Mouse (Mus musculus): Measurements from ENCODE around the gene Wfdc18. TPM values are rescaled to one million over a fixed set of nuclear protein-coding genes. Genes with fewer than 3 reads are reported as not detected.

Gene Wfdc18
- polyA plus RNA-seq, 1 experiment: not detected

- TF ChIP-seq GATA1 (IDR thresholded peaks at IDR 0.05; ENCODE audit: low read length): no peak
Measured at GRCm38 (mm10) chr11:83735881-83736280, 27.1 kb downstream of the Wfdc18 start.

- no peak for TF ChIP-seq GATA1 (IDR thresholded peaks at IDR 0.05; ENCODE audit: low read length)
Measured at GRCm38 (mm10) chr11:83737109-83737558, 28.3 kb downstream of the Wfdc18 start.

DNA sequence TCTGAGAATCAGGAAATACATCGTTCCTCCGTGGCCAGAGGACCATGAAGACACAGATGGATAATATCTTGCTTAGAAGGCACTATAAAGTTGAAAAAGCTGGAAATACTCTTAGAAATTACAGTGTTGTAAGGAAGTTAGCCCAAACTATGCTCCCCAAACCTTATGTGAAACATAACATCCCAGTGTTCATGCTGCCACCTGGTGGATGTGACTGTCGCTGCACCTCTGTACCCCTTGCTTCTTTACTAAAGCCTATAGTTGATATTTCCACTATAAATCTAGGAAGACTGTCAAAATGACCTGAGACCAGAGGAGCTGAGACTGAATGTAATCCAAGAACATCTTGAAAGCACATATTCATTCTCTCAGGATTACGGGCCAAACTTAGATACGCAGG, 30.4 kb downstream of the Wfdc18 start:
- no peak for TF ChIP-seq GATA1 (IDR thresholded peaks at IDR 0.05; ENCODE audit: low read length)

DNA sequence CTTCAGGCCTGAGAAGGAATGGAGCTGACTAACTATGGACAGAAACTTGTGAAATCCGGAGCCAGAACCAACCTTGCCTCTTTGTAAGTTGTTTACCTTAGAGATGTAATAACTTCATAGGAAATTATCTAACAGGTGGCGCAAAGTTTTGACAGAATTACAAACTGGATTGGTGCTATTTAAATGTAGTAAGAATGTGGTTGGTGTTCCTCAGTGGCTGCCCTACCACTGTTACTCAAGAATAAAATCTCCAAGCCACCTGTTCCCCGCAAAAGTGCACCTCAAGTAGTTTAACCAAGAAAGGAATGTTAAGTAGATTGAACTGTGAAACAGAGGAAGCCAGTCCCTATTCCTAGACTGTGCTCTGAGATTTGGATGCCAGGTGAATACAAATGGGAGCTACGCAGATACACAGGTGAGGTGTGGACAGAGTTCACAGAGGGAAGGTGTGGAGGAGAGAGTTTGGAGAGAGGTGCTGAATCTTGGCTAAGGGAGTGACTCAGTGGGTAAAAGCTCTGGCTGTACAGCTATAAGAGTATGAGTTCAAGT, 31.7 kb downstream of the Wfdc18 start:
- no peak for TF ChIP-seq GATA1 (IDR thresholded peaks at IDR 0.05; ENCODE audit: low read length)

DNA sequence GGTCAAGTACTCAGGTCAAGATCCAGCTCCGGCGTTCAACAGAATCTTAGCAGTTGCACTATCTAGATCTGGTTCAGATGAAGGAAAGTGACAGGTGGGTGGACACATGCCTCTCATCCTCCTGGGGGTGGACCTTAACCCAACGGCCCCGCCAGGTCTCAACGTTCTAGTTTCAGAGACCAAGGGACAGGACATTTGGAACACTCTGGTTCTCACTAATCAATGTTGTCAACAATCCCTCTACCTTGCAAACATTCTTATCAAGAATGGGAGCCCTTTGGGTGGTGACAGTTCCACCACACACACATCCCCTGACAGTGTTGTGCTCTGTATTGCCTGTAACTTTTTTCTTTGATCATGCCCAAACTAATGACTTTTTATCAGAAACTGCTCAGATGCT, 33.0 kb downstream of the Wfdc18 start:
- no peak for TF ChIP-seq GATA1 (IDR thresholded peaks at IDR 0.05; ENCODE audit: low read length)

DNA sequence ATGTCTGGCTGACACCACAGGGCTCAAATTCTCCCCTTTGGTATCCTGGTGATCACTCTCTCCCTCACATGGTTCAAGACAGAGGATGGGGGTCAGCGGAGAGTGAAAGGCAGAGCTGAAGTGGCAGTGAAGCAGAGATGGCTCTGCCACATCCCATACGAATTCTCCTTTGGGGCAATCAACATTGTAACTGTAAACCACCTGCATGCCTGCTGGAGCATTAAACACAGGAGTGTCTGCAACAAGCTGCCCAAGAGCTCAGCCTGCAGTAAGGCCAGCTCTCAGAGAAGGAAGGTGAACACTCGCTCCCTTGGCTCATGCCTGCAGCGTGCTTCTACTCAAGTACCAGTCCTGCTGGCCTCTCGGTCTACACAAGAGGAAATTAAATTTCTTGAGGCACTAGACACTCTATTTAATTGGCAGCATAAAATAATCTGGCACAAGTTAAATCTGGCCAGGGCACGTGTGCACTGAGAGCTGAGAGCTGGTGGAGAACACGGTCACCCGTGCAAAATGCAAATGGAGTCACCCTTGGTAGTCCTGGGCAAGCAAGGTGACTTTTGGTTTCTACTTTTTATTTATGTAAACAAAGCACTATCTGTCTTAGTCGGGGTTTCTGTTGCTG, 34.0 kb downstream of the Wfdc18 start:
- TF ChIP-seq GATA1 (IDR thresholded peaks at IDR 0.05; ENCODE audit: low read length): no peak

- no peak for TF ChIP-seq GATA1 (IDR thresholded peaks at IDR 0.05; ENCODE audit: low read length)
Measured at GRCm38 (mm10) chr11:83743525-83743924, 34.7 kb downstream of the Wfdc18 start.

GRCm38 (mm10) chr11:83746152-83746551, 37.3 kb downstream of the Wfdc18 start:
- no peak for TF ChIP-seq GATA1 (IDR thresholded peaks at IDR 0.05; ENCODE audit: low read length)

DNA sequence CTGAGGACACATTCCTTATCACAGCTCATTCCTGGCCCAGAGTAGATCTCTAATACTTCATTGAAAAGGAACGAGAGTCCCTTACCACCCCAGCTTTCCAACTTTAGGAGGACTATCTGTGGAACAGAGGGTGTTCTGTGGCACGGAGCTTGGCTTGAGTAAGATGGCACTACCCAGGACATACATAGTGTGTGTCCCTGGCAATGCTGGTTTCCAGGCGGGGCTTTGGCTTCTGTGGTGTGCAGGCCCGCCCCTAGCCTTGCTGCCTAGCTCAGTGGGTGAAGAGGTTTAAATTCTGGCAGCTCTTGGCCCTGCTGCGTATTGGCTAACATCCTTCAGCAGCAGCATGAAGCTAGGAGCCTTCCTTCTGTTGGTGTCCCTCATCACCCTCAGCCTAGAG, 37.9 kb downstream of the Wfdc18 start, which contains the start of gene Wfdc21:
Wfdc21 (plus strand) TSS at position 260 of the 400 bp plus-strand sequence.
- TF ChIP-seq GATA1 (IDR thresholded peaks at IDR 0.05; ENCODE audit: low read length): no peak

- TF ChIP-seq GATA1 (IDR thresholded peaks at IDR 0.05; ENCODE audit: low read length): no peak
Measured at GRCm38 (mm10) chr11:83747376-83748265, 38.8 kb downstream of the Wfdc18 start.

DNA sequence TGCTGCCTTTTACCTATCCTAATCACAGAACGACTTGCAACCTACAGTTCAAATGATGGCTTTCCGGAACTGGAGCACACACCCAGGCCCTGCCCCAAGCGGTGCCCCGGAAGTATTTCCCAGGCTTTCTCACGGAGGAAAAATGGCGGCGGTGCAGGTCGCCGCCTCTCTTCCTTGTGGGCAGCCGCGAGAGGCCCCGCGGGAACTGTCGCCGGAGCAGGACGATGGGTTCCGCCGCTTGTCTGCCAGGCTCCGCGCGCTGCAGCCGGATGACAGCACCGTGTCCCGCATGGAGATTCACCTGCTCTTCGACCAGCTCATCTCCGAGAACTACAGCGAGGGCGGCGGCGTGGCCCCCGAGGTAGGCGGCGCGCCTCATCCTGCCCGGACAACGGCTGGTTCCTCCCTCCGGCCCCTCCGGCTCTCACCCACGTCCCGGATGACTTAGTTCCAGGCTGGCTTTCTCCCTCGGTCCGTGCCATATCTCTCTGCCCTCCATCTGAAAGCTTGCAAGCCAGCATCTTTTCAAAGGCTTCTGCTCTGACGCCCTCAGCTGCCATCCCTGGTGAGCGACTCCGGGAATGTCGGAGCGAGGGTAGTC, 44.9 kb downstream of the Wfdc18 start, which contains the start of gene Heatr6:
Heatr6 (plus strand) TSS at position 116 of the 601 bp plus-strand sequence.
- TF ChIP-seq GATA1 (IDR thresholded peaks at IDR 0.05; ENCODE audit: low read length): no peak

GRCm38 (mm10) chr11:83754227-83754626, 45.4 kb downstream of the Wfdc18 start:
- no peak for TF ChIP-seq GATA1 (IDR thresholded peaks at IDR 0.05; ENCODE audit: low read length)

Other genes with a start within 250 kb of the Wfdc18 start
- gene Mmp28, start 245.9 kb upstream of the Wfdc18 start, polyA plus RNA-seq (2012): not detected in 2 replicates
- gene Taf15, start 235.9 kb upstream of the Wfdc18 start, polyA plus RNA-seq (2012): 56.0 and 73.0 TPM in 2 replicates
- gene Heatr9, start 186.8 kb upstream of the Wfdc18 start, polyA plus RNA-seq (2012): not detected in 2 replicates
- gene Ccl5, start 178.5 kb upstream of the Wfdc18 start, polyA plus RNA-seq (2012): not detected in 2 replicates
- not detected in 2 replicates for gene Ccl9, start 130.4 kb upstream of the Wfdc18 start, polyA plus RNA-seq (2012)
- gene Ccl6, start 115.9 kb upstream of the Wfdc18 start, polyA plus RNA-seq (2012): not detected in 2 replicates
- gene Rpl9-ps1, start 63.4 kb upstream of the Wfdc18 start, polyA plus RNA-seq (2012): not detected in 2 replicates
- not detected in 2 replicates for gene Ccl3, start 59.7 kb upstream of the Wfdc18 start, polyA plus RNA-seq (2012)
- gene Ccl4, start 46.4 kb upstream of the Wfdc18 start, polyA plus RNA-seq (2012): not detected in 2 replicates
- gene Wfdc17, start 5.0 kb upstream of the Wfdc18 start, polyA plus RNA-seq (2012): not detected in 2 replicates
- not detected in 2 replicates for gene Wfdc21, start 37.9 kb downstream of the Wfdc18 start, polyA plus RNA-seq (2012)
- gene Heatr6, start 44.7 kb downstream of the Wfdc18 start, polyA plus RNA-seq (2012): 6.4 and 11.9 TPM in 2 replicates
- not detected in 2 replicates for gene Hnf1b, start 141.0 kb downstream of the Wfdc18 start, polyA plus RNA-seq (2012)
- 1.3 and 2.0 TPM in 2 replicates for gene Ddx52, start 233.0 kb downstream of the Wfdc18 start, polyA plus RNA-seq (2012)